Mouse (Mus musculus) heart, adult 11 months (tissue): ENCODE measurements around the gene Cbx2.

ENCODE experiments used
- DNase-seq: peaks from one replicate; pipeline ENCODE4 v3.0.0; 2022

Cbx2 gene

GRCm38 (mm10) chr11:119022895-119023615 lies at the start of gene Cbx2:
Gene Cbx2, plus strand, starts transcription at chr11:119022962.
- DNase-seq = peak; percentile 99

GRCm38 (mm10) chr11:118974340-118974739 lies 48.4 kb upstream of the Cbx2 start:
- DNase-seq = no peak

GRCm38 (mm10) chr11:118975427-118975826 lies 47.3 kb upstream of the Cbx2 start:
- DNase-seq = no peak

- DNase-seq = no peak
These were observed 46.8 kb upstream of the Cbx2 start for GRCm38 (mm10) chr11:118975917-118976316.

- no peak for DNase-seq
These were observed 42.4 kb upstream of the Cbx2 start for GRCm38 (mm10) chr11:118980388-118980787.

GRCm38 (mm10) chr11:118981012-118981776 lies 41.6 kb upstream of the Cbx2 start:
- no peak for DNase-seq

- DNase-seq = no peak
These were observed 40.1 kb upstream of the Cbx2 start for GRCm38 (mm10) chr11:118982593-118983113.

- no peak for DNase-seq
These were observed 37.2 kb upstream of the Cbx2 start for GRCm38 (mm10) chr11:118985571-118985970.

GRCm38 (mm10) chr11:118987999-118988398 lies 34.8 kb upstream of the Cbx2 start, which contains the start of gene Enpp7:
Gene Enpp7, plus strand, starts transcription at chr11:118988188.
- DNase-seq = no peak

GRCm38 (mm10) chr11:118992781-118993180 lies 30.0 kb upstream of the Cbx2 start:
- DNase-seq = no peak

- DNase-seq = no peak
These were observed 27.3 kb upstream of the Cbx2 start for GRCm38 (mm10) chr11:118995448-118995847.

GRCm38 (mm10) chr11:118997182-118997581 lies 25.6 kb upstream of the Cbx2 start:
- DNase-seq = no peak

GRCm38 (mm10) chr11:118998540-118999265 lies 24.1 kb upstream of the Cbx2 start:
- peak; percentile 95 for DNase-seq

GRCm38 (mm10) chr11:118999361-118999804 lies 23.4 kb upstream of the Cbx2 start:
- DNase-seq = no peak

GRCm38 (mm10) chr11:119000877-119001276 lies 21.9 kb upstream of the Cbx2 start:
- DNase-seq = no peak

- DNase-seq = no peak
These were observed 21.2 kb upstream of the Cbx2 start for GRCm38 (mm10) chr11:119001493-119002128.

GRCm38 (mm10) chr11:119005547-119006275 lies 17.1 kb upstream of the Cbx2 start:
- no peak for DNase-seq

GRCm38 (mm10) chr11:119006462-119006861 lies 16.3 kb upstream of the Cbx2 start:
- DNase-seq = no peak

- no peak for DNase-seq
These were observed 15.0 kb upstream of the Cbx2 start for GRCm38 (mm10) chr11:119007461-119008456.

- DNase-seq = no peak
These were observed 8.3 kb upstream of the Cbx2 start for GRCm38 (mm10) chr11:119014455-119014854.

GRCm38 (mm10) chr11:119017506-119017905 lies 5.3 kb upstream of the Cbx2 start:
- DNase-seq = no peak
